Mouse (Mus musculus): ENCODE measurements around the gene Cracr2b. TPM values are rescaled to one million over a fixed set of nuclear protein-coding genes. Genes with fewer than 3 reads are reported as not detected.

Cracr2b gene
- total RNA-seq, 4 experiments from 2014 or later: 3.9 to 5.4 (median 4.4) TPM

DNA sequence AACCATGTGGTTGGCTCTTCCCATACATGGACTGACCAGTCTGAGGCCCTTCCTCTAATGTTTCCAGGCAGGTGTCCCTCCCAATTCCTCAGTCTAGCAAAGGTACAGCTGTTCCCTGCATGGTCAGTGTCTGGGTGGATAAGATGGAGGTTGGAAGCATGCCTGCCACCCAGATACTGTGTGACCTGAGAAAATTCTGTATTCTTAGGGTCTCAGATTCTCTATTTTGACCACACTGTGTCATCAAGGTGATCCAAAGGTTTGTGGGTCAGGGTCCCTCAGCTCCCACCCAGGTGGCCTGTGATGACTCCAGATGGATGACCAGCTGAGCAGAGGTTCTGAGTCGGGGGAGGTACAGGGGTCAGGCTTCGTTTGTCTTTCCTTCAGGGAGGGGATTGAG, 24.3 kb downstream of the Cracr2b start:
- DNase-seq (ENCODE audit: low spot score in 2 of 2): no peak

DNA sequence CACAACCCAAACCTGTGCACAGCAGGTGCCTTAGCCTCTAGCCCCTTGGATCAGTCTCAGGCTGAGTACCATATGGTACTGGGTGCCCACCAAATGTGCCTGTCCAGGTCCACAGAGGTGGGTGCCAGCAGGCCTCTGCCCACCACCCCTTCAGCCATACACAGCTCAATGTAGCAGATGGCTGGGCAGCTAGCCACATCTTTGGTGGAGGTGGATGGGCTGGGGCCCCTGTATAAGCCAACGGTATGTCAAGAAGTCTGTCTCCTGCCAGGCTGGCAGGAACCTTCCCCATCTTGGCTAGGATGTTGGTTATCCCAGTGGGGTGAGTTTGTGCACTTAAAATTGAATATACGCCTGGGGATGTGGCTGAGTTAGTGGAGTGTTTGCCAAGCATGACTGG, 24.7 kb downstream of the Cracr2b start:
- no peak for DNase-seq (ENCODE audit: low spot score in 2 of 2)

DNA sequence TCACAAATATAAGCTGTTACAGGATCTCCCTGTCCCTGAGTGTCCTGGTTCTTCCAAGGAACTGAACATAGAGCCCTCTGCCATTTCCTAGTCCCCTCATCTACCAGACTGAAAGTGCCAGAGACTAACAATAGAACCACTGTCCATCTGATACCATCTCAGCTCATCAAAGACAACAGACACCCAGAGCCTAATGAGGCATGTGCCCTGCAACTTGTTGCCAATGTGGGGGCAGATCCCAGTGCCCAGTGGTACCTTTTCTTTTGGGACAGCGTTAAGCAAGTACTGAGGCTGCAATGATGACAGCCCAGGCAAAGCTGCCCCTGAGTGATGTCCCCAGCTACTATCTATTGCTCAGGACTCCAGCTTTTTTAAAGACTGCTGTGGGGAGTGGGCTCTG, 25.3 kb downstream of the Cracr2b start:
- no peak for DNase-seq (ENCODE audit: low spot score in 2 of 2)

DNA sequence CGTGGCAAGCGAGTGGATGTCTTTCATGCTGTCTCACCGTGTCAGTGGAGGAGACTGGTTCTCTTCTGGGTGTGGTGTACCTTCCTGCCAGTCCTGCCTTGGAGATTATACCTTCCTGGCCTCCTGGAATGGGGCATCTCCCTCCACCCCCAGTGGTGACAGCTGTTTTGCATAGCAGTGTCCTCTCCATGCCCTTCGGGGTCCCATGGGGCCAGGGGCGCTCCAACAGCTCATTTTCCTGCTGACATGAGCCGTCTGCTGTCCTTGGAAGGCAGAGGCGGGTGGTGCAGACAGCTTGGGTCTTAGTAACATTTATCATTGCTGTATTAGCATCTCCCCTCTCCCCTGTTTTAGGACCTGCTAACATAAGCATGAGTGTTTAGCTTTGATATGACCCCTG, 26.2 kb downstream of the Cracr2b start:
- no peak for DNase-seq (ENCODE audit: low spot score in 2 of 2)

DNA sequence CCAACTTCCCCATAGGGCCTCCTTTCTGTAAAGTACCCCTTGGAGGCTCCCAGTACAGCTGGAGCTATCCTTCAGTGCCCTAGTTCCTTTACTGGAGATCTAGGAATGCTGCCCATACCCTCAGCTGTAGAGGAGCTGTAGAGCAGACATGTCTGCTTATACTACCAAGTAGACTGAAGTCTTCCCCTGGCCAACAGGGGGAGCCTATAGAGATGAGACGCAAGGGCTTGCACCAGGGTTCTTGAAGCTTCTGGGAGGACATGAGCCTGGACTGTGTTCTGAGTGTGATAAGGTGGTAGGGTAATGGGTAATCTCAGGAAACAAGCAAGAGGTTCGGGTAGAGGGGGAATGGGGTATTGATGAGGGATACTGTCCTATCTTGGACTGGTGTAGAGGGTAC, 30.3 kb downstream of the Cracr2b start:
- DNase-seq (ENCODE audit: low spot score in 2 of 2): no peak

DNA sequence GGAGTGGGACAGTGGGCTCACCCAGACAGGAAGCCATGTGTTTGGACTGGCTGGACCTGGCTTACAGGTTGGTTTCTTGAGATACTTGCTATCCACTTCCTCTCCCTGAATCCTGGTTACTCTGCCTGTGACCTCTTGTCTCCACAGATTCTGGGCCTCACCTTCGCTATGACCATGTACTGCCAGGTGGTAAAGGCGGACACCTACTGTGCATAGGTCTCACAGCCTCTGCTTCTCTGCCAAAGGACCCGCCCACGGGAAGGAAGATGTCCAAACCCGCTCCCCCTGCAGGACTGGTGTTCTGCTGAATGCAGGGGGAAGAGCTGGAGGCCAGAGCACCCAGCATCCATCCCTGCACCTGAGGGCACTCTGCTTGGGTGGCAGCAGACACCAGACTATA, 31.8 kb downstream of the Cracr2b start:
- no peak for DNase-seq (ENCODE audit: low spot score in 2 of 2)

DNA sequence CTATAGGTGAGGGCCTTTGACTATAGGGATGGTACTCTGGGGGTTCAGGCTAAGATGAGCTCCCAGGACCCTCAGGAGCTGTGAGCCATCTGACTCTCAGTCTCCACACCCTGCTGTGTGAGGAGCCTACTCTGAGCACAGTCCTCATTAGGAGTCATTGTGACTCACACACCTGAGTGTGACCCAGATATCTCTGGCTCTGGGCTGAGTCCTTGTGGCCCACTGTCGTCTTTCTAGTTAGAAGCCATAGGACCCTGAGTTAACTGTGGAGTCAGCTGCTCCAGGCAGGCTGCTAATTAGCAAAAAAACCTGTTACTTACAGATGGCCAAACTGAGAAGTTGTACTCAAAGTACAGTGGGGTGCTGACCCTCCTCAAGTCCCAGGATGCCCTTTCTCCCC, 32.8 kb downstream of the Cracr2b start:
- no peak for DNase-seq (ENCODE audit: low spot score in 2 of 2)

DNA sequence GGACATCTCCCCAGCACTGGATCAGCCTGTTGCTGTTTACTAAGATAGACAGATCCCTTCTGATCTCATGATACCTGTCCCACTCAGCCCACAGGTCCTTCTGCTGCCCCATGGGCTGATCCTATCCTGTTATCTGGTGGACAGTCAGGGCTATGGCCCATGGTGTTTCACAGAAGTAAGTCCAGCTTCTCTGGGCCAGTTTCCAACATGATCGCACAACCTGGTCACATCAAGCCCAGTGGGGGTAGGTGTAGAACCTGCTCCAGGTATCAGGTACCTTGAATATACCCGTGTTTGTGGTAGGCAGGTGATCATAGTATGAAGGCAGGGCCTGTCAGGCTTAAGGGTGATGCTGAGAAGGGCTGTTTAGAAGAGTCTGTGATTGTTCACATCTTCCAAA, 34.5 kb downstream of the Cracr2b start:
- DNase-seq (ENCODE audit: low spot score in 2 of 2): no peak

DNA sequence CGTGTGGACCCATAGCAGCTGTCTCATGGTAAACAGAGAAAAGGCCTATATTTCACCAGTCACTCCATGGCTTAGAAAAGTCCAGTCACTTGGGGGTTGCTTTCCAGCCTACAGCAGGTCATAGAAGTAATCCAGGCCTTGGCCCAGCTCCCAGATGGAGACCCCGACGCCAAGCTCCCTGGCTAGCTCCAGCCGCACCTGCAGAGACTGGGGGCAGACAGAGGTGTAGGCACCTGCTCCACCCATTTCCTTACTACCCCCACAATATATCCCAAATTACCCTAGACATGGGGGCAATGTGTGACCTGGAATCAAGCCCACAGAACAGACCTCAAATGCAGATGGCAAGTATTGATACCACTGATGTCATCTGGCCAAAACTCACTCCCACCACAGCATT, 35.0 kb downstream of the Cracr2b start:
- DNase-seq (ENCODE audit: low spot score in 2 of 2): no peak

DNA sequence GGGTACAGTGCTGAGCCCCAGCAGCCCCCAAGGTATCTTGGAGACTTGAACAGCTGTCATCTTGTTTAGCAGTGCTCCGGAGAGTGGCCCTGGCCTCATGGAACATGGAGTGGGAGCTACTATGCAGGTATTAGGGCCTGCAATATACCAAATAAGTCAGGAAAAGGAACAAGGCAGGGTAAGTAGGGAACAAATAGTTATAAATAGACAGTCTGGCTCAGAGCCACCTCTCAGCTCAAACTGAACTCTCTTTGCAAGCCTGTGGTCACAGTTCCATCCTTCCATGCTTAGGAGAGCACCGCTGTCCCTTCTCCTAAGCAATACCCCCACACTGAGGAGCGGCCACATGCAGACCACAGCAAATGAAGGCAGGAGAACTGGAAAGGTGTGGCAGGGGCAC, 36.7 kb downstream of the Cracr2b start:
- DNase-seq (ENCODE audit: low spot score in 2 of 2): no peak

DNA sequence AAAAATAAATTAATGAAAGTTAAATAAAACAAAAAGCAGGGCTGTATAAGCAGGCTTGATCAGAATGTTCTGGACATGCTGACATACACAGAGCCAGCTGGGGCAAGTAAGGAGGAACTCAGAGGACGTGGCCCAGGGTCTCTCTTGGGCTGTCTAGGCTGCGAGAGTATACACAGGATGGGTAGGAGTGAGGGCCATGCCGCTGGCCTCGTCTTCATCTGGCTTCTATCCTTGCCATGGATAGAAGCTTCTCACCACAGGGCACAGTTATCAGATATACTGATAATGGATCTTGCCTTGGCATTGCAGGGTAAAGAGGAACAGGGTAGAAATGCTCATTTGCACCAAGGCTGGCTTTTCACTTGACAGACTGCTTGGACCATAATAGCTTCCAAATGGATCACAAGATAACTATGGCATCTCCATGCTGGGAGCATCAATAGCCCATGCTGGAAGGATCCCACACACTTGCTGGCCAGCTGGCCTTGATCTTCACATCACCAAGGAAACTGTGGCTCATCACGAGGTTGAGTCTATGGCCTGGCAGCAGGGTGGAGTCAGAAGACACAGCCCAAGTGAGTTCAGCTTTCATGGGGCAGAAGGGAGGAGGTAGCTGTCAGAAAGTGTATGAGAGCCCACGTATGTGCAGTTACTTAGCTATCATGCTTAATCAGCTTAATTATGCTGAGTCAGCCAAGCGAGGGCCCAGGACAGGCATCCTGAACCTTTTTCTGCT, 41.1 kb downstream of the Cracr2b start:
- no peak for DNase-seq (ENCODE audit: low spot score in 2 of 2)

DNA sequence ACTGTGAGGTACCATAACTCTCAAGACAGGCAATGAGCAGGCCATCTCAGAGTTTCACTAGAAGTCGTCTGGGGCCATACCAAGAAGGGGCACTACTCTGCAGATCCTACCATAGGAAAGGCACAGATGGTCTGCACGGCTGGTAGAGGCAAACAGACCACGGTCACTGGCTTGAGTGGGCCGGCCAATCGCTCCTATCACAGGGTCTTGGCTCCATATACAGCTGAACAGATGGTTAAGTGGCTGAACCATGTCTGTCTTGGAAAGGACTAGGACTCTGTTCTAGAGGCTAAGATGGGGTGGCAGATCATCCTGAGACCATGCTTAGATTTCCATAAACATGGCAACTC, 41.6 kb downstream of the Cracr2b start:
- DNase-seq (ENCODE audit: low spot score in 2 of 2): no peak

DNA sequence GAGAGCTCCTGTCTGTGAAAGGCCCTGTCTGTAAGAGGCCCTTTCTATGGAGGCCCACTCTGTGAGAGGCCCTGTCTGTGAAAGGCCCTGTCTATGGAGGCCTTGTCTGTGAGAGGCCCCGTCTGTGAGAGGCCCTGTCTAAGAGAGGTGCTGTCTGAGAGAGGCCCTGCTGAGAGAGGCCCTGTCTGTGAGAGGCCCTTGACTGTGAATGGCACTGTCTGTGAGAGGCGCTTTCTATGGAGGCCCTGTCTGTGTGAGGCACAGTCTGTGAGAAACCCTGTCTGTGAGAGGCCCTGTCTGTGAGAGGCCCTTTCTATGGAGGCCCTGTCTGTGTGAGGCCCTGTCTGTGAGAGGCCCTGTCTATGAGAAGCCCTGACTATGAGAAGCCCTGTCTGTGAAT, 45.4 kb downstream of the Cracr2b start:
- DNase-seq (ENCODE audit: low spot score in 2 of 2): no peak

DNA sequence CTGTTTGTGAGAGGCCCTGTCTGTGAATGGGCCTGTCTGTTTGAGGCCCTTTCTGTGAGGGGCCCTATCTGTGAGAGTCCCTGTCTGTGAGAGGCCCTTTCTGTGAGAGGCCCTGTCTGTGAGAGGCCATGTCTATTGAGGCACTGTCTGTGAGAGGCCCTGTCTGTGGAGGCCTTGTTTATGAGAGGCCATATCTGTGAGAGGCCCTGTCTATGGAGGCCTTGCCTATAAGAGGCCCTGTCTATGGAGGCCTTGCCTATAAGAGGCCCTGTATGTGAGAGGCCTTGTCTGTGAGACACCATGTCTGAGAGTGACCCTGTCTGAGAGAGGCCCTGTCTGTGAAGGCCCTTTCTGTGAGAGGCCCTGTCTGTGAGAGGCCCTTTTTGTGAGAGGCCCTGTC, 47.3 kb downstream of the Cracr2b start:
- no peak for DNase-seq (ENCODE audit: low spot score in 2 of 2)

DNA sequence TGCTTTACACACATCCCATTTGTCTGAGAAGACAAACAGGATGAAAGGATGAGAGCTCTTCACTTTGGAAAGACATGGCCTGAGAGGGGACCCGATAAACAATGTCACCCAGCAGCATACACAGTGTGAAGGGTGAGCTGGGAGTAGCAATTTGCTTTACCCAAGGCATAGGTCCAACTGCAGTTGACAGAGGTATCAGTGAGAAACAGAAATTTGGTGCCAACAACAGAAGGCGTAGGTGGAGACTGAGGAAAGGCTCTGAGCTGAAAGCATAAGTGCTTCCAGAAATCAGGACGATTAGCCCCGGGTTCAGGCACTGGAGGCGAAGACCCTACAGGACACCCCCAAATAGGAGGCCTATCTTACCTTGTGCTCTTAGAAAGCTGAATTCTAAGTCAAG, 49.3 kb downstream of the Cracr2b start:
- no peak for DNase-seq (ENCODE audit: low spot score in 2 of 2)

DNA sequence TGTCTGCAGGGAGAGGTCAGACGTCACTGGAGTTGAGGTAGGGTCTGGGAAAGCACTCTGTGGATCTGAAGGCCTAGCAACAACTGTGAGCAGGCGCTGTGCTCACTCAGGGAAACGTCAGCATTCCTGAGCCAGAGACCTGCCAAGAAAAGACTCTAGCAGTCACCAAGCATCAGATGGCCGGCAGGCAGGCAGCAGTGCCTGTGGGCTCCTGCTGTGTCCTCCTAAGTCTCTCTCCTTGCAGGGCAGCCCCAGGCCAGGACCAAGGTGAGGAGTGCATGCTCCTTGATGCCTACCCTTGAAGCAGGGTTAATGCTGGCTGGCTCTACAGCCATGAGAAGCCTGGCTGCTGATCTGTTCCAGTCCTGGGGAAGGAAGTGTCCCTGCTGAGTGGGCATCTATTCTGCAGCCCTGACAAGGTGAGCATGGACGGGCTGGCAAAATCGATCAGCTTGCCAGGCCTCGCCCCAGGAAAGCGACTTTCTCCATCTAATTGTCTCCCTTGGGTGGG, 49.8 kb downstream of the Cracr2b start:
- no peak for DNase-seq (ENCODE audit: low spot score in 2 of 2)

Other genes starting within 250 kb of the Cracr2b start
- gene Lmntd2, start 247.0 kb upstream of the Cracr2b start, total RNA-seq (2022): under 1 TPM in 2 of 4 experiments, not detected in 2; 0.17 to 0.25 TPM
- 1 to 10 TPM in 3 of 4 experiments, under 1 TPM in 1; 0.89 to 2.7 (median 2.4) TPM for gene Rassf7, start 245.2 kb upstream of the Cracr2b start, total RNA-seq (2022)
- gene Phrf1, start 232.3 kb upstream of the Cracr2b start, total RNA-seq (2022): 10 to 100 TPM; 65.7 to 76.5 (median 68.5) TPM
- 1 to 10 TPM in 3 of 4 experiments, under 1 TPM in 1; 0.65 to 2.8 (median 1.7) TPM for gene Irf7, start 194.6 kb upstream of the Cracr2b start, total RNA-seq (2022)
- not detected for gene Cdhr5, start 184.3 kb upstream of the Cracr2b start, total RNA-seq (2022)
- gene Sct, start 182.0 kb upstream of the Cracr2b start, total RNA-seq (2022): not detected
- gene Drd4, start 169.1 kb upstream of the Cracr2b start, total RNA-seq (2022): under 1 TPM; 0.44 to 0.84 (median 0.50) TPM
- gene Deaf1, start 133.4 kb upstream of the Cracr2b start, total RNA-seq (2022): 10 to 100 TPM; 57.2 to 76.6 (median 68.2) TPM
- gene Tmem80, start 133.4 kb upstream of the Cracr2b start, total RNA-seq (2022): 10 to 100 TPM; 30.2 to 32.2 (median 30.6) TPM
- gene Eps8l2, start 122.2 kb upstream of the Cracr2b start, total RNA-seq (2022): 1 to 10 TPM; 5.4 to 7.9 (median 6.4) TPM
- gene Taldo1, start 68.9 kb upstream of the Cracr2b start, total RNA-seq (2022): 100 to 1,000 TPM in 3 of 4 experiments, 10 to 100 TPM in 1; 99.3 to 109 (median 106) TPM
- gene Gatd1, start 47.0 kb upstream of the Cracr2b start, total RNA-seq (2022): 10 to 100 TPM; 40.6 to 48.1 (median 44.6) TPM
- gene Cend1, start 31.6 kb upstream of the Cracr2b start, total RNA-seq (2022): 100 to 1,000 TPM; 286 to 326 (median 299) TPM
- 100 to 1,000 TPM; 245 to 266 (median 253) TPM for gene Slc25a22, start 23.2 kb upstream of the Cracr2b start, total RNA-seq (2022)
- gene Pidd1, start 17.1 kb upstream of the Cracr2b start, total RNA-seq (2022): 1 to 10 TPM in 3 of 4 experiments, under 1 TPM in 1; 0.88 to 2.5 (median 1.3) TPM
- gene Rplp2, start 13.7 kb upstream of the Cracr2b start, total RNA-seq (2022): 100 to 1,000 TPM; 524 to 612 (median 563) TPM
- gene Pnpla2, start 5.9 kb upstream of the Cracr2b start, total RNA-seq (2022): 10 to 100 TPM; 21.2 to 32.6 (median 27.2) TPM
- gene Cd151, start 6.3 kb downstream of the Cracr2b start, total RNA-seq (2022): 10 to 100 TPM; 30.2 to 35.5 (median 33.4) TPM
- 10 to 100 TPM; 32.2 to 42.4 (median 33.2) TPM for gene Polr2l, start 14.0 kb downstream of the Cracr2b start, total RNA-seq (2022)
- gene Tspan4, start 14.1 kb downstream of the Cracr2b start, total RNA-seq (2022): 10 to 100 TPM; 17.6 to 28.0 (median 23.9) TPM
- gene Chid1, start 78.8 kb downstream of the Cracr2b start, total RNA-seq (2022): 10 to 100 TPM; 66.8 to 72.6 (median 69.2) TPM
- 100 to 1,000 TPM; 188 to 206 (median 202) TPM for gene Ap2a2, start 101.1 kb downstream of the Cracr2b start, total RNA-seq (2022)
- gene Muc6, start 194.2 kb downstream of the Cracr2b start, total RNA-seq (2022): not detected
- 1 to 10 TPM in 1 of 4 experiments, under 1 TPM in 3; 0.28 to 1.2 (median 0.50) TPM for gene Muc2, start 229.2 kb downstream of the Cracr2b start, total RNA-seq (2022)

All from left cerebral cortex, adult 8-10 months (tissue).